Mouse (Mus musculus): ENCODE results near the gene Rps16.

GRCm38 (mm10) chr7:28395425-28395824 is 45.0 kb downstream of the Rps16 start:
- TF ChIP-seq CTCF (IDR thresholded peaks at IDR 0.05) (no peak), POLR2A (IDR thresholded peaks at IDR 0.05; ENCODE audit: insufficient read depth, low read depth, low read length) (no peak)

Measured in heart, adult 2 months (tissue).